Mouse (Mus musculus) left cerebral cortex, postnatal 36 days (tissue): Measurements from ENCODE around the gene Ugt1a6a. TPM values are rescaled to one million over a fixed set of nuclear protein-coding genes. Genes with fewer than 3 reads are reported as not detected.
"Not testable (repeated sequence)": the region's sequence is repeated elsewhere in the genome, so short reads cannot be mapped to it uniquely, and the experiment has no call there.

Experiments
- DNase-seq, 2 experiments: peaks; one replicate each; pipeline ENCODE4 v3.0.0; 2021 to 2022; ENCODE audit warnings: low spot score in 2 of 2, mixed read lengths in 1 of 2
- intact Hi-C: fragments of 180-260 bp; cut with DNase I; formaldehyde crosslinking; loops from one replicate; pipeline ENCODE4 v1.15.1; 2025
- total RNA-seq, 2 experiments: library from RNA; stranded (reverse); gene quantifications; 2 replicates each; pipeline ENCODE4 v1.2.3; 2021

Gene Ugt1a6a
- 1 to 10 TPM in 1 of 2 experiments, under 1 TPM in 1; 0.96 to 1.2 TPM for total RNA-seq

DNA sequence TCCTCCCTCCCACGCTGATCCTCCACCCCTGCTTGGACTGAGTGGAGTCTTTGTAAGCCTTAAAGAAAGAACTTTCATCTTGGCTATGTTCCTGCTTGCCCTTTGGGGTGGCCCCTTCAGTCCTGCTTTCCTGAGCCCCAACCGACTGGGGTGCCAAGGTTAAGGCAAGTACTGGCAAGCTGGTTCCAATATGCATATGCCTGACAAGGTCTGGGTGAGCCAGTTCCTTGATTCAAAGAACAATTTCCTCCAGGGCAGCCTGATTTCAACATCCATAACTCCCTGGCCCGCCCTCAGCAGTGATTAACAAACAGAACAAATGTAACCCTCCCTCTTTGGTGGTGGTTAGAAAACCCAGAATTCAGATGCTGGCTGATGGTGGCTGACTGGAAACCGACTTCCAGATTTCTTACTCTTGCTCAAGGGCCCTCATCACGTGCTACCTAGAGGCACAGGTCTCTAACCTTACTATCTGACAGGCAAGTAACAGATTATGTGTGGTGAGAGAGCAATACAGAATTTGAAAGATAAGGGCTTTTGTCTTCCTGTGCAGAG, at the start of gene Ugt1a6a:
Gene Ugt1a6a (plus strand): TSS at position 353 of the 555 bp plus-strand sequence.
- intact Hi-C loops, DNase-seq: not testable (repeated sequence)

GRCm38 (mm10) chr1:88086125-88086524, 48.5 kb upstream of the Ugt1a6a start:
- DNase-seq, result no peak
- intact Hi-C loops, result no loop called here

DNA sequence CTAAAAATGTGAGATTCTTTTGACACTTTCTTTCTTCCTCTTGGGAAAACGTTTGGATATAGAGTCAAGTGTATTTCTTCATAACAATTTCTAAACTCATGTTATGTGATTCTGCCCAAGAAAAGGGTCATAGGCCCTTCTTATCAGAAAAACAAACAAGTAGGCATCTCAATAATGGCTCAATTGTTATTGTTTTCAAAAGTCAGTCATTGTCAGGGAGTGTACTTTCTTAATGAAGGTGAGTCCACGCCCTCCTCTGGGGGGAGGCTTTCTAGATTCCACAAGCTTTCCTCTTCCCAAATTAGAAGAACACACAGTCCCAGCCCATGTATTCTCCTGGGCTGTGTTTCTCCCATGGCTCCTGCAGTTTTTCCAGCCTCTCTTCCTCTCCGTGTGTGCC, 47.1 kb upstream of the Ugt1a6a start, which contains the start of gene Ugt1a8:
Gene Ugt1a8 (plus strand): TSS at position 301 of the 400 bp plus-strand sequence.
- DNase-seq, result no peak
- intact Hi-C loops, result no loop called here

DNA sequence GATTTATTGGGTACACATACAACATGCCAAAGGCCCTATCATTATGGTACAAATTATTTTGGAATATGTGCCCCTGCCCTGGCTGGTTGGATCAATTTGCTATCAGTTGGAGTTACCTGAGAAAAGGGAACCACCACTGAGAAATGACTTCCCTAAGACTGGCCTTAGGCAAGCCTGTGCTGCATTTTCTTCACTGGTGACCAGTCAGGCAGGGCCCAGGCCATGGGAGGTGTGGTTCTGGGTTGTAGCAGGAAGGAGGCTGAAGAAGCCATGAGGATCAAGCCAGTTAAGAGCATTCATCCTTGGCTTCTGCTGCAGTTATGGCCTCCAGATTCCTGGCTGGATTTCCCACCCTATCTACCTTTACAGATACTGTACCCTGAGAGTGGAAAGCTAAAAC, 42.3 kb upstream of the Ugt1a6a start:
- no peak for DNase-seq
- intact Hi-C loops, result no loop called here

- DNase-seq, intact Hi-C loops: not testable (repeated sequence)
Measured at GRCm38 (mm10) chr1:88094270-88094676, 40.3 kb upstream of the Ugt1a6a start.

- no peak for DNase-seq
- intact Hi-C loops, result no loop called here
Measured at GRCm38 (mm10) chr1:88094941-88095492, 39.6 kb upstream of the Ugt1a6a start, which contains the start of gene Ugt1a7c. Ugt1a7c (plus strand) TSS chr1:88095062.

GRCm38 (mm10) chr1:88098546-88098945, 36.1 kb upstream of the Ugt1a6a start:
- intact Hi-C loops, DNase-seq: not testable (repeated sequence)

- DNase-seq, intact Hi-C loops: not testable (repeated sequence)
Measured at GRCm38 (mm10) chr1:88099691-88100090, 34.9 kb upstream of the Ugt1a6a start.

DNA sequence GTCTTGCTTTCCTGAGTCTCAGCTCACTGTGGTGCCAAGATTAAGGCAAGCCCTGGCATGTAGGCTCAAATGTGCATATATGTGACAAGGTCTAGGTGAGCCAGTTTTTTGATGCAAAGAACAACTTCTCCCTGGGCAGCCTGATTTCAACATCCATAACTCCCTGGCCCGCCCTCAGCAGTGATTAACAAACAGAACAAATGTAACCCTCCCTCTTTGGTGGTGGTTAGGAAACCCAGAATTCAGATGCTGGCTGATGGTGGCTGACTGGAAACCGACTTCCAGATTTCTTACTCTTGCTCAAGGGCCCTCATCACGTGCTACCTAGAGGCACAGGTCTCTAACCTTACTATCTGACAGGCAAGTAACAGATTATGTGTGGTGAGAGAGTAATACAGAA, 31.6 kb upstream of the Ugt1a6a start, which contains the start of gene Ugt1a6b:
Gene Ugt1a6b (plus strand): TSS at position 234 of the 400 bp plus-strand sequence.
- DNase-seq, intact Hi-C loops: not testable (repeated sequence)

DNA sequence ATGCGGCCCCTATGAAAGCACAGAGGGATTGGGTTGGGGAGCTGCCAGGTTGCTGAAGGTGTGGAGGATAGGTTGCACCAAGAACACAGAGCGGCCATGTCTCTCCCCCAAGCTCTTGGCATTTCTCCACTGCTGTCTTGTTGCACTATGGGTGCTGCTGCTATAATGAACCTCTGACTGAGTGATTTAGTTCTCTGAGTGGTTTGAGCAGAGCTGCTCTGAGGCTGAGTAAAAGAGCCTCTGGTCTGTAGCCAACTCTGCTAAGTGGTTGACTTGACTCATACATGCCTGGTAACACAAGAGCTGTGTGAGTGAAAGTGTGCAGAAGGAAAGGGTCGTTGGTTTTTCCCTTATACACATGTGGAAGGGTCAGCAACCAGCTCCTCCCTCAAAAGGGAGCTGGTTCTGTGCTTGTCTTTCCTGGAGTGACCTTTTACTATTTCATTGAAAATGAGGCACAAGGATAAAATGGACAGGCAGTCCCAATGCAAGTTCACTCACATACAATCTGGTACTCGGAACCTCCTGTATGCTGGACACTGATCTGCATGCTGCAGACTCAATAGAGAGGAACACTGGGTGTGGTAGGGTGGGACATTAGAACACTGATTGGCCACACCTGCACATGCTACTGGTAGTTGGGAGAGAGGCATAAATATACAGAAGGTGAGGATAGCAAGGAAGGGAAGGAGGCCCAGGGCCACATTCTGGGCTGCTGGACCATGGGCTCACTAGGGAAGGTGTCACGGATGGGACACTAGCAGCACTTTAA, 30.7 kb upstream of the Ugt1a6a start:
- intact Hi-C loops, DNase-seq: not testable (repeated sequence)

GRCm38 (mm10) chr1:88104667-88105430, 29.8 kb upstream of the Ugt1a6a start:
- intact Hi-C loops, result no loop called here
- no peak for DNase-seq

GRCm38 (mm10) chr1:88105656-88106055, 29.0 kb upstream of the Ugt1a6a start:
- no peak for DNase-seq
- intact Hi-C loops, result no loop called here

DNA sequence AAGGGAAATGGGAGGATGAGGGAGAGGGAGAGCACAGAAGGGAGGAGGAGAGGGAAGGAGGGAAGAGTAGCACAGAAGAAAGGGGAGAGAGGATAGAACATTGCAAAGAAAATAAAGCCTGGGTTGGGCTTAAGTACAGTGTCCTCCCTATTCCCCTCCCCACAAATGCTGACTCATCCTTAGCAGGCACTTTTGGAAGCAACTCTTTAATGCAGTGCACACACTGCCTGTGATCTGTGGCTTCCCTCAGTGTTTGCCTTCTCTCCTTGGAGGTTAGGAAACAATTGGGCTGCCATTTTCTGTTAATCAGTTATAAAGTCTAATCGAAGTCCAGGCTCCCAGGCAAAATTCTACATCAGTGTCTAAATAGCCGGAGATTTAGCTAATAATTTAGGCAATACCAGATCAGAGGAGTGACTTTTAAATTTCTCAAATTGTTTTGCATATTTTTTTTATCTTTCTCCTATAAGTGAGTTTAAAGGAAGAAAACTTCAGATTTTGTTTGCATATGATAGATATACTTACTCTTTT, 25.5 kb upstream of the Ugt1a6a start:
- intact Hi-C loops, DNase-seq: not testable (repeated sequence)

GRCm38 (mm10) chr1:88109604-88110003, 25.0 kb upstream of the Ugt1a6a start:
- intact Hi-C loops, DNase-seq: not testable (repeated sequence)

DNA sequence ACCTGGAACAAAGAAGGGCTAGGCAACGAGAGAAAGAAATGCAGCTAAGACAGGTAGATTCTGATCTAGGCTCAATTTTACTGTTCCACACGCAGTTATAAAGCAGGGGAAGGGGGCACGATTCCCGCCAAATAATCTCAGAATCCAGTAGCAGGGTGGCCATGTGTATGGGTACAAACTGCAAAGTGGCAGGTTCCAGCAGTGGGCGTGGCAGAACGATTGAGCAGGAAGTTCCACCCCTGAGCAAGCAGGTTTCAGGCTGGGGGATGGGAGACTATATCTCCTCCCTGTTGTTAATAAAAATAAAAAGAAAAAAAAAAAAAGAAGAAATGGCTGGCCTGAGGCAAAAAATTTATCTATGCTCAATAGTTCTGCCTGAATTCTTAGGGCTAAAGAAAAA, 21.8 kb upstream of the Ugt1a6a start:
- intact Hi-C loops, DNase-seq: not testable (repeated sequence)

DNA sequence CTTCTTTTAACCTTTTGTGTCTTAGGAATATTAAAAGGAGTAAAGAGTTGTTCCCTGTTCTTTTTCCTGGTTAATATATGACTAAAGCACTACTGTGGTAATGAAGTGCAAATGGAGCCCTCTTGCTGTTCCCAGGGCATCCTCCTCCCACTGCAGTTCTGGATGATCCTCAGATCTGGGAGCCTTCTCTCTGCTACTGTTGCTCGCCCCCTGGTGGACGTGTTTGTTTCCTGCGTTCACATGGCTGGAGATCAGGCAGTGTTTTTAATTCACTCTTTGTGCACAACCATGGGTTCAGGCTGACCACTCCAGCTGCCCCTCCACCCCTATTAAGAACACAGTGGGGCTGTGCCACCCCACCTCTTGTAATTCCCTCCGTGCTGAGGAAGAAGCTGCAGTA, 14.1 kb upstream of the Ugt1a6a start:
- intact Hi-C loops, DNase-seq: not testable (repeated sequence)

- intact Hi-C loops, DNase-seq: not testable (repeated sequence)
Measured at GRCm38 (mm10) chr1:88121521-88121920, 13.1 kb upstream of the Ugt1a6a start.

DNA sequence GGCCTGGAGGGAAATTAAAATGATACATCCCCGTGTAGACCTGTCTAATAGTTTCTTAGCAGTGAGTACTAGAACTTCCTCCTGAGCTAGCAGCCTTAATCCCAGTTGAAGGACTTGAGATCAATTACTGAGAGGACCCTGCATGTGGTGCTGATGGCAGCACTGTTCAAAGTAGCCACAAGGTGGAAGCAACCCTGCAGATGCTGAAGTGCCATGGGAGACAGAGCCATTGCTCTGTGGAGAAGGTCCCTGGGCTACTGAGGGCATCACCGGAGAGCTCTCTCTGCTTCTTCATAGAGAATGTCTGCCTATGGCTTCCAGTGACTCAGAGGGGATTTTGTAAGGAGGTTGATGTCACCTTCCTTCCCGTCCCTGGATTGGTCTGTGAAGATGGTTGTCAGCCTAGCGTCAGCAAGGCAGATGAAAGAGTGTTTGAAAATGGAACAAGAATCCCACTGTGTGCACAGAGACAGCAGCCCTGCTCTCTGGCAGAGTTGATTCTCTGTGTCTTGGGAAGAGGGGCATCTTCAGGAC, 8.7 kb upstream of the Ugt1a6a start:
- intact Hi-C loops, DNase-seq: not testable (repeated sequence)

DNA sequence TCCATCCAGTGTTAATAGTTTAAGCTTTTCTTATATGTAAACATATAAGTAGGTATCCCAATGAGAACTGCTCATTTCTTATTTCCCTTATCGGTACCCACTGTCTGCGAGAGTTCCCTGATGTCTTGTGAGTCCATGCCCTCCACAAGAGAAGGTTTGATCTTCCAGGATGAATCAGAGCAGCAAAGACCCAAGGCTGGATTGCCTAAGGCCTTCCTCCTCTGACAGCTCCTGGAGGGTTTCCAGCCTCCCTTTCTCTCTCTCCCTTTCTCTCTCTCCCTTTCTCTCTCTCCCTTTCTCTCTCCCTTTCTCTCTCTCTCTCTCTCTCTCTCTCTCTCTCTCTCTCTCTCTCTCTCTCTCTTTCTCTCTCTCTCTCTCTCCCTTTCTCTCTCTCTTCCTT, 5.5 kb upstream of the Ugt1a6a start:
- DNase-seq, intact Hi-C loops: not testable (repeated sequence)
